Mouse (Mus musculus) G1E (cell line): ENCODE data around the gene Bmp2k. TPM values are rescaled to one million over a fixed set of nuclear protein-coding genes. Genes with fewer than 3 reads are reported as not detected.

Experiments used
- ATAC-seq: 2 replicates; pipeline ENCODE4 v1.8.0; 2016; ENCODE audit warnings: mild to moderate bottlenecking; ENCODE audit not compliant: insufficient number of reproducible peaks, poor library complexity, low FRiP score, severe bottlenecking; ENCODE audit errors: extremely low read depth
- DNase-seq: peaks from one replicate; pipeline ENCODE4 v3.0.0; 2012; ENCODE audit warnings: low spot score
- H3K27me3 ChIP-seq: 2 replicates; pipeline ENCODE4 v1.6.1; 2012; ENCODE audit warnings: mild to moderate bottlenecking, low read length, inconsistent platforms; ENCODE audit not compliant: insufficient read depth
- H3K36me3 ChIP-seq: replicated peaks from 2 replicates; pipeline ENCODE3; 2012; ENCODE audit warnings: mild to moderate bottlenecking, inconsistent platforms
- H3K4me1 ChIP-seq: 2 replicates; pipeline ENCODE4 v1.6.1; 2012; ENCODE audit warnings: low read depth, low read length, inconsistent platforms, mixed read lengths; ENCODE audit not compliant: insufficient read depth
- H3K4me3 ChIP-seq: 2 replicates; pipeline ENCODE4 v1.5.1; 2012; ENCODE audit warnings: low read depth, mild to moderate bottlenecking, inconsistent platforms, low read length, moderate library complexity, mixed read lengths
- H3K9me3 ChIP-seq: replicated peaks from 2 replicates; pipeline ENCODE4 v1.6.1; 2012; ENCODE audit warnings: inconsistent platforms
- CTCF ChIP-seq: IDR thresholded peaks from 2 replicates; pipeline ENCODE4 v1.5.1; 2012; ENCODE audit warnings: low read depth, low read length, inconsistent platforms, mixed read lengths
- GATA1 ChIP-seq: IDR thresholded peaks from 2 replicates; pipeline ENCODE4 v1.6.1; 2012; ENCODE audit warnings: borderline replicate concordance, low read length, inconsistent platforms, mixed read lengths
- GATA2 ChIP-seq: IDR thresholded peaks from 2 replicates; pipeline ENCODE4 v1.6.1; 2012; ENCODE audit warnings: low read depth, low read length, inconsistent platforms, borderline replicate concordance
- POLR2AphosphoS5 ChIP-seq: IDR thresholded peaks from 2 replicates; pipeline ENCODE4 v1.6.1; 2012; ENCODE audit warnings: low read depth, low read length, inconsistent platforms; ENCODE audit not compliant: insufficient replicate concordance
- TAL1 ChIP-seq: conservative IDR thresholded peaks from 2 replicates; pipeline ENCODE4 v1.6.1; 2012; ENCODE audit warnings: low read depth, low read length, inconsistent platforms, mixed read lengths
- polyA plus RNA-seq: library from polyadenylated mRNA; stranded (reverse); fragments of >175 nt; gene quantifications from 2 replicates; pipeline ENCODE4 v1.2.3, GENCODE M21; 2012
- total RNA-seq, 2 experiments: library from RNA; stranded (forward) in 1 of 2; stranded (reverse) in 1 of 2; fragments of 200-1000 nt in 1 of 2; fragments of >200 nt in 1 of 2; fragmentation: Nextera tagmentation in 1 of 2; gene quantifications; 2 replicates each; pipeline ENCODE4 v1.2.3; 2014 to 2017

Bmp2k gene
- 944 and 1,145 TPM in 2 replicates for total RNA-seq (2014; fragmentation: Nextera tagmentation)
- total RNA-seq (2017) = 341 and 380 TPM in 2 replicates
- polyA plus RNA-seq = 51.6 and 52.6 TPM in 2 replicates

DNA sequence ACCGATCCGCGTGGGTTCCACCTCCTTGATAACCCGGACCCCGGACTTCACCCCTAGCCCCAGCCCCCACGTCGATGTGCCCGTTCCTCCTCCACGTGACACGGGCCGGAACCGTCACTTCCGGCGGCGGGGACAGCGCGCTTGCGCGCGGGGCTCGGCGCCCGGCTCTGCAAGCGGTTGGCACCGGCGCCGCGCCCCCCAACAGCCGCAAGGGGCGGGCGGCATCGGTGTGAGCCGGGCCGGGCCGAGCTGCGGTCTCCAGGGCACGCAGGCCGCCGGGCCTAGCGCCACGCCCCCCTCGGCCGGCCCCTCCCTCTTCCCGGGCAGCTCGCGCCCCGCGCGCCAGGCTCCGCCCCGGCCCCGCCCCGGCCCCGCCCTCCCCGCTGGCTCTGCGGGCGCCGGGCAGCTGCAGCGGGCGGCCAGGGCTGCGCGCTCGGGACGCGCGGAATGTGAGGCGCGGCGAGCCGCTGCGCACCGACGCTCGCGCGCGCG lies at the start of gene Bmp2k:
Gene Bmp2k (plus strand): TSS at position 380 of the 492 bp plus-strand sequence.
- Histone ChIP-seq H3K27me3 (no peaks in the 10 kb centered on the region), H3K4me1 (peaks cover 53% of the 10 kb centered on the region), H3K9me3 (no peaks in the 10 kb centered on the region), H3K4me3 (peak within 1 kb of the TSS; percentile 90), H3K36me3 (peaks cover 27% of the 10 kb centered on the region)
- peak; percentile 48 for ATAC-seq
- TF ChIP-seq GATA1 (no peak), POLR2AphosphoS5 (no peak), GATA2 (no peak), TAL1 (no peak), CTCF (no peak)
- peak; percentile 88 for DNase-seq

DNA sequence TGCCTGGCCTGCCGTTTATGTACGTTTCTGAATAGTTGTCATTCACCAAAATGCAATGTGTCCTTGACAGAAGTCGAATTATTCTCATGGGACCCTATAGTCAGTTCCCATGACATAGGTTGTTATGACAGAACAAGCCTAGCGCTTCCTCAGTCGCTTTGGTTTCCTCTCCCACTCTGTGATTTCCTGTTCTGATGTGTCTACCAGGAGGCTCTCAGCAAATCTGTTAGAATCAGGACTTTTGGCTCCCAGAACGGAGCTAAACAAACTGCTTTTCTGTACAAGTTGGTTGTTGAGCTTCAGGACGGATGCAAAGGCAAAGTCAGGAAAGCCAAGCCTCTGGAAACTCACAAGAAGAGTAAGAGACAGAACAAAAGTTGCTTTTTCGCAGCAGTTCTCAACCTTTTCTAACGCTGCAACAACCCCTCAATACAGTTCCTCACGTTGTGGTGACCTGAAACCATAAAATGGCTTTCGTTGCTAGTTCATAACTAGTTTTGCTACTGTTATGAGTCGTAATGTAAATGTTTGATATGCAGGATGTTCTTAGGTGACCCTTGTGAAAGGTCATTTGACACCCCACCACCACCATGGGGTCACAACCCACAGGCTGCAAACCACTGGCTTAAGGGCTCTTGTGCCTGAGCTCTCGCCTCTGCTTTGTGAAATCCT lies 48.5 kb upstream of the Bmp2k start:
- Histone ChIP-seq H3K9me3 (no peaks in the 10 kb centered on the region), H3K27me3 (no peaks in the 10 kb centered on the region), H3K4me3 (no peak overlapping the region), H3K36me3 (peaks cover 2% of the 10 kb centered on the region), H3K4me1 (peaks cover 74% of the 10 kb centered on the region)
- DNase-seq = no peak
- no peak for ATAC-seq
- TF ChIP-seq TAL1 (no peak), GATA2 (no peak), POLR2AphosphoS5 (no peak), GATA1 (no peak), CTCF (no peak)

DNA sequence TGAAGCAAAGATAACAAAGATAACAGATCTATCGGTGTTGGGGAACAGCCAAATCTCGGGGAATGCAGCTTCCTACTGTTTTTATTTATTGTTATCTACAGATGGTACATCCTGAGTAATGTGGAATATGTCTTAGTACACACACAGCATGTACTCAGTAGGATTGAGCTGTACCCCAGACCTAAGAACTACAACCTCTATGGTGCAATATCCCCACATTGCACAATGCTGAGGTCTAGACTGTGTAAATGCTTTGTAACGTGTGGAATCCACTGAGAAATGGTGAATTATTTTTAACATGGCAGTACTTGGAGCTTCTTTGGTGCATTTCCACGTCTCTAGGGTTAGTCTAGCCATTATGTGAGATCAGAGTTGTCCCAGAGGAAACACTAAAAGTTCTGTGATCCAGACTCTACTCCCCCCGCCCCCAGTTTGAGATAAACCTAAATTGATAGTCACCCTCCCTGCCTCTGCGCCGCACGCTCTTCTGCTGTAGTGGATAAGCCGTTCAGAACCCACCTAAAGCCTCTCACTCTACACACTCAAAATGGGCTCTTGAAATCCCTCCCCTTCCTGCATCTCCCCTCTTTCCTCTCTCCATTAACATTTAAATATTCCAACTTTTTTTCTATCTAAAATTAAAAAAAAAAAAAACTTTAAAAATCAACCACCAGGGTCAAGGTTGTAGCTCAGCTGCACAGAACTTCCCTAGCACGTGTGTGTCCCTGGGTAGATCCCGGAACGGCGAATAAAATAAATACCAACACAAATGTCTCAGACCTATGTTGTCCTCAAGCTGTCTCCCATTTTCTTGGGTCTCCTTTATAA lies 47.4 kb upstream of the Bmp2k start:
- ATAC-seq (0 out of 2 replicates have a peak, but pooled peaks have one; percentile 6), DNase-seq (no peak)
- peaks cover 71% of the 10 kb centered on the region for H3K4me1 ChIP-seq
- peaks cover 2% of the 10 kb centered on the region for H3K36me3 ChIP-seq
- H3K9me3 ChIP-seq = no peaks in the 10 kb centered on the region
- TF ChIP-seq GATA2 (no peak), TAL1 (0 out of 2 replicates have a peak, but pooled peaks have one; percentile 18), POLR2AphosphoS5 (no peak), GATA1 (no peak), CTCF (no peak)
- H3K4me3 ChIP-seq = peak overlapping the region; percentile 57; the same call in 1 of the 2 replicates
- H3K27me3 ChIP-seq = no peaks in the 10 kb centered on the region

DNA sequence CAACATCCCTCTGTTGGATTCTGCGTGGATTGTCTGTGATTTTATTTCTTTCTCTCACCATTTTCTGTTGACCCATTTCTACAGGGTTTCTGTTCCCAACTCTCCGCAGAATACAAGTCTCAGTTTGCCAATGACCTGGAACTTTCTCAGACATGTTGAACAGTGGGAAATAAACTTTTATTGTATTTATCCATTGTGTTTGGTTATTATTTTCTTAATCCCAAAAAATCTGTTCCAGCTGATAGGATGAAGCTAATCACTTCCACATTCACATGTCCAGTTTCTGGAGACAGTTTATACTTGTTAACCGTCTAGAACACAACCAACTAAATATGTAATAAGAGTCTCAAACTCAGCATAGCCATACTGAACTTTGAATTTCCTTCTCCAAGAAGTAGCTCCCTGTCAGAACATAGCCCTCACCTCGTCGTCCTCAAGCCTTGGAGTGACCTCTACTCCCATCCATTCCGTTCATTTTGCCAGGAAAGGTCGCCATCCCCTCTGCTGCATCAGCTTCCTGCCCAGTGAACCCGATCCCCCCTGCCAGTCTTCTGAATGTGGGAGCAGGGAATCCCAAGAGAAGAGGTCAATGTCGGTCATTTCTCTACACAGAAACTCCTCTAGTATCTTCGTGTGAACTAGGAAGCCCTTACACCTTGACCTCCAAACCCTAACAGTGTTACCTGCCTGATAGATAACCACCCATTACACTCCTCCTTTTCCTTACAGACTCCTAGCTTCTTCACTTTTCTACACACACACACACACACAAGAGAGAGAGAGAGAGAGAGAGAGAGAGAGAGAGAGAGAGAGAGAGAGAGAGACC lies 46.6 kb upstream of the Bmp2k start:
- DNase-seq (no peak), ATAC-seq (no peak)
- Histone ChIP-seq H3K36me3 (peaks cover 2% of the 10 kb centered on the region), H3K9me3 (no peaks in the 10 kb centered on the region), H3K4me3 (peak overlapping the region; percentile 65), H3K4me1 (peaks cover 71% of the 10 kb centered on the region), H3K27me3 (no peaks in the 10 kb centered on the region)
- TF ChIP-seq GATA1 (no peak), GATA2 (no peak), CTCF (no peak)

DNA sequence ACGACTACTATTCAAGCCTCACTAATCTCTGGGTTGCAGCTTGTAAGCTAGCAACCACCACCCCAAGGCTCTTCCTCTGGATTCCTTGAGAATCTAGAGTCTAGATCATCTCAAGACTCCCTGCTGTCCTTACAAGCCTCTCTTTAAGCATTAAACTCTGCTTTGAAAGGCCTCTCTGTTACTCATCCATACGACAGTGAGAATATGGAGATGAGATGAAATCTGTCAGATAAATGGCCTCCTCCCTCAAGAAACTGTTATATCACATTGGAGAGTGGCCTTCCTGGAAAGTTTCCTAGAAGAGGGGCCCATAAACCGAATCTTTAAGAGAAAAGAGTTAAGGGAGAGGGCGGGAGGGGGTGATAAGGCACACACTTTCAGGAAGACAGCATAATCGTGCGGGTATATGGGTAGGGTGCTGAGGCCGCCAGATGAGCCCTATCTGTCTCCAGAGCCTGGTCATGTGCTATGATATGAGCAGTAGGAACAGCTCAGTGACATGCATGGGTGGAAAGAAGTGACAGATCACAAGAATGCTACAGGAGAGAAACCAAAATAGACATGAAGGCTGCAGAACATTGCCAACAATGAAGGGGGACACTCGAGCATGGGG lies 45.9 kb upstream of the Bmp2k start:
- Histone ChIP-seq H3K4me3 (peak overlapping the region; percentile 37; the same call in 1 of the 2 replicates), H3K27me3 (no peaks in the 10 kb centered on the region), H3K9me3 (no peaks in the 10 kb centered on the region), H3K4me1 (peaks cover 75% of the 10 kb centered on the region), H3K36me3 (peaks cover 2% of the 10 kb centered on the region)
- ATAC-seq (peak; percentile 91), DNase-seq (peak; percentile 53)
- TF ChIP-seq POLR2AphosphoS5 (no peak), GATA2 (no peak), TAL1 (peak; percentile 81), CTCF (no peak)
